Mouse (Mus musculus): ENCODE measurements around the gene Ticrr.

Gene Ticrr

GRCm38 (mm10) chr7:79680231-79680630, 20.2 kb downstream of the Ticrr start:
- in situ Hi-C loops (cut with MboI, MseI), result no loop called here

GRCm38 (mm10) chr7:79696495-79696894, 36.5 kb downstream of the Ticrr start:
- in situ Hi-C loops (cut with MboI, MseI), result no loop called here

GRCm38 (mm10) chr7:79702755-79703154, 42.8 kb downstream of the Ticrr start:
- in situ Hi-C loops (cut with MboI, MseI), result no loop called here

DNA sequence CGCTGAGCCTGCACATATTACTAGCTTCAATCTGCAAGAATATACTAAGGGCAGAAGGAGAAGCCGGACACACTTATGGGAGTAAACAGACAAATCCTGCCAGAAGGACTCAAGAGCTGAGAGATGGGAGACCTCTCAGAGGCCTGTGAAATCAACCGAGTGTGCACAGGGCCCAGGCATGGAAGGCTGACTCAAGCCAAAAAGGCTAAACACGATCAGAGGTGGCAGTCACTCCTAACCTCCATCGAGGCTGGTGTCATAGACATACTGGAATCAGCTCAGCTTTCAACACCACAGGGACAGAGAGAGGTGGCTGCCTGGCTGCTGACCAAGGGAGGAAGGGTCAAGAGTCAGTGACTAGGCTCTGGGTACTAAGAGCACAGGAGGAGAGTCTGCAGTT, 45.2 kb downstream of the Ticrr start:
- in situ Hi-C loops (cut with MboI, MseI), result no loop called here

GRCm38 (mm10) chr7:79710130-79710607, 50.2 kb downstream of the Ticrr start:
- in situ Hi-C loops (cut with MboI, MseI), result no loop called here

GRCm38 (mm10) chr7:79710831-79711230, 50.8 kb downstream of the Ticrr start:
- in situ Hi-C loops (cut with MboI, MseI), result no loop called here

DNA sequence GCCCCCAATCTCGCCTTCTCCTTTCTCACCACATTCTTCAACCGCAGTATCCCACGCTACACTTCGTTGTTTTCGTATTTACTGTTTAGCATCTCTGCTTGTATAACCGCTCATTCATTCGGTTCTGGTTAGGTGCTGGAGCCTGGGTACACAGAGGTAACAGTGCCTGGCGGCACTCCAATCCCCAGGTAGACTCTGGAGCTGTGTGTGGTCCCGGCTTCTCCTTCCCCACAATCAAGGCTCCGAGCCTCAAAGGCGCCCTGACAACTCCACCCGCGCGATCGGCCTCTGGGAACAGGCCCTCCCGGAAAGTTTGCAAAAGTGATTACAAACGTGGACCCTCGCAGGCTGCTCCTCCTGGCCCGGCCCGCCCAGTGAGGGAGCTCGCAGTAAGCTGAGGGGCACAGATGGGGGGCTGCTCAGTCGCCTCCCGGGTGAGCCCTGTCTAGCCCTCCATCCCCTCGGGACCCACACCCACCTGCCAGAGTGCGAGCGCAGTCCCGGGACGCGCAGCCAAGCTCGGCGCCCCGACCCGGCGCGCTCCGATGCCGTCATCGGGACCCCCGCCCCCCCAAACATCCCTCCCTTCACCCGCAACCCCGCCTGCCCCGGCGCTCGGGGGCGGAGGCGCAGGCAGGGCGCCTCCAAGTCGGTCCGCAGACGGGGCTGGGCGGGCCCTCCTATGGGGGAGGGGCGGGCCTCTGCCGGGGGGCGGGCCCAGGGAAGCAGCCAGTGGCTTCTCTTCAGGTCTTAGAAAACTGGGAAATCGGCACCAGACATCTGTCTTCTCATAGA, 55.4 kb downstream of the Ticrr start, which contains the start of gene Kif7:
Gene Kif7, minus strand, starts transcription at position 534 of the 795 bp plus-strand sequence.
- in situ Hi-C loops (cut with MboI, MseI), result no loop called here

- in situ Hi-C loops (cut with MboI, MseI), result no loop called here
Observed at GRCm38 (mm10) chr7:79721386-79721977, 61.5 kb downstream of the Ticrr start.

DNA sequence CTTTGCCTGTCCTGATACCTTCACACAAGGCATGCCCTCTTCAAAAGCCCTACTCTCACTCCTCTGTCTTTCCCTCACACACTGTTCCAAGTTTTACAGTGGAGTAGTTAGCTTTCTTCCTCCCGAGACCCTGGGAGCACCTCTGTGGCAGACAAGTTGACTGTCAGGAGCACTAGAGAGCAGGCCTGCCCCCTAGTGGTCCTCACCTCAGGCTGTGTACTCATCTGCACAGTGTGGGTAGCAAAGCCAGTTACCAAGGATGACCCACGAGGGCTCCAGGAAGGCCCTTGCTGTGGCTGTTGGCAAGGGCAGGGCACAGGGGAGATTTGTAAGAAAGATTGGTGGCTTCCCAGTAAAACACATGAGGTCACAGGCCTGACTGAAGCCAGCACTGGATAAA, 67.1 kb downstream of the Ticrr start:
- in situ Hi-C loops (cut with MboI, MseI), result no loop called here

GRCm38 (mm10) chr7:79728219-79728618, 68.2 kb downstream of the Ticrr start:
- in situ Hi-C loops (cut with MboI, MseI), result no loop called here

DNA sequence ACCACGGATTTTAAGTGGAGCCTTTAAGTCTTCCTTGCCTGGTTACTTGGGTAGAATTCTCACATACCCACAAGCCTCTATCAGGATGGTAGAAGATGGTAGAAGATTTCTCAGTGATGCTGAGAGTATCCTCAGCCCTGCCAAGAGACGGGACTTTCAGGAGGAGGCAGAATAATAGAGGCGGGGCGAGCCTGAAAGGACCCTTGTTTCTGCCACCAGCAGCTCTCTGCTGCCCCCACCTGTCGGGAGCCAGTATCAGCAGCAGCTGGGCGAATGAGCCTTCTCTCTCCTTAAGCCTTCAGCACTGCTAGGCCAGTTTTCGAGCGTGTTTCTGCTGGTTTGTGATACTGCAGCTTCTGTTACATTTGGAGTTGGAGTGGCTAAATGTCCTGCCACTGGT, 69.2 kb downstream of the Ticrr start:
- in situ Hi-C loops (cut with MboI, MseI), result no loop called here

DNA sequence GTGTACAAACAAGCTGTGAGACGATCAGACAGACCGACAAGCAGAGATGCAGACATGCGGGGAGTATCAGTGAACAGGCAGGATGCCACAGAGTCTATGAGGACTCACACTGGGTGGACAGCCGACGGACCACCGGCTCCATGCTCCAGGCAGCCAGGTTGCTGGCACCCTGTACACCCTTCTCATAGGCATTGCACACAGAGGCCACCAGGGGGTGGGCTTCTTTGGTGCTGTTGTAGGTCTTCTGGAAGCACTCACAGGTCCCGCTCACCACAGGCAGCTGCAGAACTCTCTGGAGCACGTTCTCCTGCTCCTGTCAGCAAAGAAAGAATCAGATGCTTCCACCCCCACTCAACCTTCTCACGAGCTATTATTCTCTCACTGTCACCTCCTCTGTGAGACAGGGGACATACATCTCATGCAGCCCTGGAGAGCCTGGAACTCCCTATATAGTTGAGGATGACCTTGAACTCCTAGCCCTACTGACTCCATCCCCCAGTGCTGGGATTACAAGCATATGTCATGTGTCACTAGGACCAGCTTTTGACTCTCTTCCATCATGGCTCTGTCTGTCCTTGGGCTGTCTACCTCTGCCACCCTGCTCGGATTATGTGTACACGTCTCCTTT, 69.9 kb downstream of the Ticrr start:
- in situ Hi-C loops (cut with MboI, MseI), result no loop called here

- in situ Hi-C loops (cut with MboI, MseI), result no loop called here
Observed at GRCm38 (mm10) chr7:79731438-79731837, 71.4 kb downstream of the Ticrr start.

DNA sequence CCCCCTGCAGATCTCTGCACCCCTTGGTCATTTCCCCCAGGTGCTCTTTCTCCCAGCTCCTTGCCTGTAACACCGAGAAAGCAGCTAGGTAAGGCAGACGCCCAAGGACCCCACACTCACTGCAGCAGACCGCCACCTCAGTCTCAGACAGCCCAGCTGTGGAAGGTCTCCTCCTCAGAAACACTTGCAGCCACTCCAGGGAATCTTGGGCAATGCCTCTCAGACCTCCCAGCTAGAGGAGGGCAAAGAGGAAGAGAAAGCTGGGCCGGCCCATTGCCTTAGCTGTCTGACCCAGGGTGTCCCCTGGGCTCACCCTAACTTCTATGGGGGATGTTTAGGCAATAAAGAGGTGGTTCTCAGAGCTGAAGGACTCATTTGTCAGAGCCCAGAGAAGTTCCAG, 72.6 kb downstream of the Ticrr start, which contains the start of gene Plin1:
Gene Plin1, minus strand, starts transcription at position 282 of the 400 bp plus-strand sequence.
- in situ Hi-C loops (cut with MboI, MseI), result no loop called here

GRCm38 (mm10) chr7:79734563-79734962, 74.6 kb downstream of the Ticrr start:
- in situ Hi-C loops (cut with MboI, MseI), result no loop called here

- in situ Hi-C loops (cut with MboI, MseI), result no loop called here
Observed at GRCm38 (mm10) chr7:79736511-79736910, 76.5 kb downstream of the Ticrr start.

- in situ Hi-C loops (cut with MboI, MseI), result no loop called here
Observed at GRCm38 (mm10) chr7:79738913-79739312, 78.9 kb downstream of the Ticrr start.

DNA sequence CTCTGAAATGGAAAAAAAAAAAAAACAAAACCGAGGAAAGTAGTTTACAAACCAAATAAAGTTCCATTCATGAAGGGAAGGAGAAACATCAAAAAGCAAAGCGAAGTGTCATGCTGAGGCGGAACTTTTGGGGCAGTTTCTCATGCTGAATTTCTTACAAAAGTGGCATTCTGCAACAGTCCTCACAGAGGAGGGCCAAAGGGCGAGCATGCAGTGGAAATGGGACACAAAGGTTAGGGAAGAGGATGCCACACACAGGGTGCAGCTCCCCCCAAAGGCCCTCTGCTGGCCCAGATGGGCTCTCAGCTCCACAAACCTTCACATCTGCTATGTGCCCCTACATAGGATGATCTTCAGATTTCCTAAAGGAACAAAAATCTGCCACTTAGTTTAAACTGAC, 80.3 kb downstream of the Ticrr start:
- in situ Hi-C loops (cut with MboI, MseI), result no loop called here

- in situ Hi-C loops (cut with MboI, MseI), result no loop called here
Observed at GRCm38 (mm10) chr7:79742277-79742658, 82.3 kb downstream of the Ticrr start.

- in situ Hi-C loops (cut with MboI, MseI), result no loop called here
Observed at GRCm38 (mm10) chr7:79742659-79743536, 82.9 kb downstream of the Ticrr start, which contains the start of the genes Pex11a and Wdr93. Gene Pex11a (minus strand): TSS chr7:79743131. Gene Wdr93 (plus strand): TSS chr7:79743163.

DNA sequence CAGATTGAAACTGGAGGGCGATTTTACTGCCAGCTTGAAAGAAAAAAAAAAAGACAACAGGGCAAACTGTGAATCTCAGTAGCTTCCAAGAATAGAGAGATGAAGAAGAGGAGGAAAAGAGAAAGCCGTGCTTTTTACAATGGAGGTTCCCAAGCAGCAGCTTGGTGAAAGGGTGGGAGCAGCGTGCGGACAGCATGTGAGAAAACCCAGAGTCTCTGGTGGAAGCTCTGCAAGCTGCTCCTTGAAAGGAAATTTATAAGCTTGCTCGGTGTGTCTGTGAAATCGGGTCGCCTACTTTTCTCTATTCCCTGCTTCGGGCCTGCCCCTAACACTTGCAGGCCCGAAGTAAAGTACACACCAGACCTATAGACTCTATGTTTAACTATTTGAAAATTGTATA, 84.1 kb downstream of the Ticrr start:
- in situ Hi-C loops (cut with MboI, MseI), result no loop called here

Data from T-helper 1 cell (primary cell).